Mouse (Mus musculus): ENCODE results near the gene Fgf11.

The Fgf11 gene

DNA sequence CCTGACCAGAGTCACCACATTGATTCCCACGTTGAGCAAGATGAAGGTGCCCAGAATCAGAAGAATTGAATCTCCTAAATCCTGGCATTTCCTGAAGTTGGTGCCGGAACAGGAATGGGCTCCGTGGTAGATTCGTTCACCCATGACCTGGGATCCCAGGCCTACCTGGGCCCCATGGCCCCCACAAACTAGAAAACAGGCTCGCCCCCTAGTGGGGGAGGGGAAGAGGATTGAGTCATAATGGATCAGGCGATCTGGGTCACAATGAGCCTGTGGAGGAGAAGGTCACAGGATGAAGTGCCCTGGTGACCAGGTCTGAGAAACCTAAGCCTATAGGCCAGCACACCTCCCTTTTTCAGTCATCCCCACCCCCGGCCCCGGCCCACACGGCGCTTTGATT lies 13.5 kb upstream of the Fgf11 start, which contains the start of gene Gm39566:
Gm39566 (minus strand) TSS at position 144 of the 400 bp plus-strand sequence.
- DNase-seq, result no peak

DNA sequence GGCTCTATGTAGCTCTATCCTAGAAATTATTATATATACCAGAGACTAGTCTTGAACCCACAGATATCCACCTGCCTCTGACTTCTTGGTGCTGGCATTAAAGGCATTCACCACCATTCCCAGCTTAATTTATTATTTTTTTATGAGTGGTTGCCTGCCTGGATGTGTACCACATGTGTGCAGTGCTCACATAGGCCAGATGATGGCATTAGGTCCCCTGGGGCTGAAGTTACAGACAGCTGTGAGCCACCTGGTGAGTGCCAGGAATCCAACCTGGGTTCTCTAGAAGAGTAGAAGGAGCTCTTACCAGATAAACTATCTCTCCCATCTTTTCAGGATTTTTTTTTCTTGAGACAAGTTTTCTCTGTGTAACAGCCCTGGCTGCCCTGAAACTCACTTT lies 8.6 kb upstream of the Fgf11 start:
- no peak for DNase-seq

DNA sequence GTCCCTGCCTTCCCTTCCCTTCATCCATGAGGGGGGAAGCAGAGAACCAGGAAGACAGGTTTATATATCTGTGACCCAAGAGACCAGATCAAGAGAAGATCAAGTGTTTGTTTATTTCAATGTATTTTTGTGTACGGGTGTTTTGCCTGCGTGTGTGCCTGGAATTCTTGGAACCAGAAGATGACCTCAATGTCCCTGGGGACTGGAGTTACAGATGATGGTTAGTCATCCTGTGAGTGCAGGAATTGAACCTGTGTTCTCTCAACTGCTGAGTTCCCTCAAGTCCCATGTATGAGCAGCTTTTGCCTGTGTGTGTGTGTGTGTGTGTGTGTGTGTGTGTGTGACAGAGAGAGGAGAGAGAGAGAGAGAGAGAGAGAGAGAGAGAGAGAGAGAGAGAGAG lies 6.0 kb upstream of the Fgf11 start:
- DNase-seq, result no peak

DNA sequence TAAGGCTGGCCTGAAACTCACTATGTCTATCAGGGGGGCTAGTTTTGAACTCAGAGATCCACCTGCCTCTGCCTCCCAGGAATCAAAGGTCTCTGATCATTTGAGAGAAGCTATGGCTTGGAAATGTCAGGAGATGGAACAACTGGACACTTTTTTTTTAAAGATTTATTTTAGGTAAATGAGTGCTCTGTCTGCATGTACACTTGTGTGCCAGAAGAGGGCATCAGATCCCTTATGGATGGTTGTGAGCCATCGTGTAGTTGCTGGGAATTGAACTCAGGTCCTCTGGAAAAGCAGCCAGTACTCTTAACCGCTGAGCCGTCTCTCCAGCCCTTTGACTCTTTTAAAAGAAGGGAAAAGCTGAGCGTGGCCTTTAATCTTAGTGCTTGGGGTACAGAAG lies 4.7 kb upstream of the Fgf11 start:
- DNase-seq, result no peak

DNA sequence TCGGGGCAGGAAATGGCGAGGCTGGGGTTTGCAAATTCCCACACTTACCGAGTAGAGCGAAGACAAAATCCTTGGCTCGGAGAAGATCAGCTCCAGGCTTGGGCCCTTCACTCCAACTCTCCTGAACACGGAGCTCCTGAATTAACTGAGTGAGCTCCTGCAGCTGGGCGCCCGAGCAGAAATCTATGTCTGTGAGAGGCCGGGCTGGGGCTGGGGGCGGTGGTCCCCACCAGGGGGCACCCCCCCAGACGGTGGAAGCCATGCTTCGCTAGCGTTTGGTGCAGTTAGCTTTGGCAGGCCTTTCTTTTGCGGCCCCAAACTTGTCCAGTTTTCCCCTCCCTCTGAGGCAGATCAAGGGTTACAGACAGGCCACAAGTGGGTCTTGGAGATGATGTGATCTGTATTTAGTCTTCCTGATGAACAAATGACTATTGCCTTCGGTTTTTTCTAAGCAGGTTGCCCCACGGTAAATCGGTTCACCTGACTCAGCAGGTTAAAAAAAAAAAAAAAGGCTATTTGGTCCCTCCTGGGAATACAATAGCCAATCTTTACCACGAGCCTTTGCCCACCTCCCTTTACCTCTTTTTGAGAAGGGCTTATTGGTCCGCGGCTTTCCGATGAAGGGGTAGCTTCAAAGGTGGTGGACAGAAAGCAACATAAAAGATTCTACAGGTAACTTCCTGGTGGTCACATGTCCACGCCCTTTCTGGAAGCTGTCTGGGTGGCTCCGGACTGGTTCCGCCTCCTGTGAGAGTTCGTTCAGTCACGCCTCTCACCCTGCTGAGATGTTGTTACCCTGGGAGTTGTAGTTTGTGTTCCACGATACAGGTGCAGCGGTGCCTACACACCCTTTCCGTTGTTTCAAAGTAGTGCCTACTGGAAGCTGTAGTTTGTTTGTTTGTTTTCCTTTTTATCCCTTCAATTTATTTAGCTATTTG lies 3.6 kb upstream of the Fgf11 start, which contains the start of gene Tmem102:
Tmem102 (minus strand) TSS at position 653 of the 938 bp plus-strand sequence.
- no peak for DNase-seq

DNA sequence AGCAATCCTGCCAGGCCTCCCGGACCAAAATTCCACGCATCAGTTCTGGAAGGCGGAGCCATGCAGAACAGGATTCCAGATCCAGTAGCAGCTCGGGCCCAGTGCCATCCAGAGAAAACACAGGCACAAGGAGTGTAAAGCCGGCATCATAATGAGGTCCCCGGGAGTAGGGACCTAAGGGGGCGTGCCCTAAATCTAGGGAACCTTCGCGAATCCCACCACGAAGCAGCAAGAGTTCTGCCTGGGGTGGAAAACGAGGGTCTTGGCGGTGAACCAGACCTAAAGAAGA lies 2.9 kb upstream of the Fgf11 start:
- DNase-seq, result no peak

DNA sequence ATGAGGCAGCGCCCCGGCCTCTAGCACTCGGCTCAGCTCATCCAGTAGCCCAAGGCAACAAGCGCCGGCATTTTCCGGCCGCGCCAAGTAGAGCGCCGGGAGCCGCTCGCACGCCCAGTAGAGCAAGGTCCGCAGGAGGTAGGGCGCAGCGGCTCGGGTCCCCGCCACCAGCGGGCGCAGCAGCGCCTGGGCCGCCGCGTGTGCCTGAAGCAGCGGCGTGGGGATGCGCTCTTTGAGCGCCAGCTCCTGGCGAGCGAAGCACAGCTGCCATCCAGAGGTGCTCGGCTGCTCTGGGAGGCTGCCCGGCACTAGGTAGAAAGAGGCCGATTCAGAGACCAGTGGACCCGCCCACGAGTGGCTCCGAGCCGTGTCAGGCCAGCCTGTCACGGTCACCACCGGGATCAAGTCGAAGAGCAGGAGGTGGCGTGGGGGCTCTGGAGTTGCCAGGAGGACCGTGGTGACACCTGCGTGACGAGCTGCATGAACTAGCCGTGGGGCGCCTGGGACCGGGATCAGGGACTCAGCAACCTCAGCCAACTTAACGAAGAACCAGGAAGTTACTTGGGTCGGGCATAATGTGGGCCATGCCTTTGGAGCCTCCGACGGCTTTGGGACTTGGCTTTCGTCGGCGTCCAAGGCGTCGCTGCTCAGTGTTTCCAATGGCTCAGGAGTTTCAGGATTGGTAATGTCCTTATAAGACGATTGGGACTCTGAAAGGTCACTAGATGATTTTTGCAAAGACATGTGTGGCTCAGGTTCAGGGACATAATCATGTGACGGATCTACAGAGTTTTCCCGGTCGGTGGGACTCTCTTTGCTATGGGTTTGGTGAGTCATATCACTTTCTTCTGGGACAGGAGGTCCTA lies 2.4 kb upstream of the Fgf11 start:
- peak; percentile 62 for DNase-seq

DNA sequence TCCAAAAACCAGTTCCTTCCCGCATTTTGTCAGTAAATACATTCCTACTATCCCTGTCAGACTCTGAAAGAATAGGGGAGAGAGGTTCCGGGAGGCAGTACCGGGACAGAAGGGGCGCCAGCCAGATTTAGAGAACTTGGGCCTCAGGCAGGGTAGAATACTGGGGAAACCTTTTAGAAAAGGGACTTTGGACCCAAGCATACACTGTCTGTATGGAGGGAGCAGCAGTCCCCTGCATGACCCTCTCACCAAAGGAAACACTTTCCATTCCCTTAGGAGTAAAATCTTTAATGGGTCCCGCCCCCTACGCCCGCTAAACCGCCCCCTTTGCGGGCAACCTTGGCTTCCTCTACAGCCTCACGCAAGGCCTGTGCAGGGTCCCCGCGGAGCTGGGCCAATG lies 1.7 kb upstream of the Fgf11 start:
- DNase-seq, result no peak

DNA sequence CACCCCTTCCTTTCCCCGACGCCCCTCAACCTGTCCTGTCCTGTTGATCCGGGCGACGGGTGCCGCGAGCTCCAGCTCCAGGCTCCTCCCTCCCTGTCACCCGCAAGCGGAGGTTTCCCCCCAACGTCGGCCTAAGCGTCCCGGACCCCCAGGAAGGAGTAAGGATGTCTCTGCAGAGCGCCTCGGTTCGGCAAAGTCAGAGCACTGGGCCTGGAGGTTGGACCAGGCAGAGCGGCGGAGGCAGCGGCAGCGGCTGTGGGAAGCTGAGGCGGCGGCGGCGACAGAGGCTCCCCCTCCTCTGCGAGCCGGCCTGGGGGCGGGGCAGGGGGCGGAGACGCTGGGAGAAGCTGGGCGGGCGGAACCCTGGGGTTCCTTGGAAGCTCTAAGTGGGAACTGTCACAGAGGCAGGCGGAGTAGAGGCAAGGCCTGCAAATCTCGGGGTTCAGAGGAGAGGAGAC lies 1.0 kb upstream of the Fgf11 start:
- peak; percentile 81 for DNase-seq

DNA sequence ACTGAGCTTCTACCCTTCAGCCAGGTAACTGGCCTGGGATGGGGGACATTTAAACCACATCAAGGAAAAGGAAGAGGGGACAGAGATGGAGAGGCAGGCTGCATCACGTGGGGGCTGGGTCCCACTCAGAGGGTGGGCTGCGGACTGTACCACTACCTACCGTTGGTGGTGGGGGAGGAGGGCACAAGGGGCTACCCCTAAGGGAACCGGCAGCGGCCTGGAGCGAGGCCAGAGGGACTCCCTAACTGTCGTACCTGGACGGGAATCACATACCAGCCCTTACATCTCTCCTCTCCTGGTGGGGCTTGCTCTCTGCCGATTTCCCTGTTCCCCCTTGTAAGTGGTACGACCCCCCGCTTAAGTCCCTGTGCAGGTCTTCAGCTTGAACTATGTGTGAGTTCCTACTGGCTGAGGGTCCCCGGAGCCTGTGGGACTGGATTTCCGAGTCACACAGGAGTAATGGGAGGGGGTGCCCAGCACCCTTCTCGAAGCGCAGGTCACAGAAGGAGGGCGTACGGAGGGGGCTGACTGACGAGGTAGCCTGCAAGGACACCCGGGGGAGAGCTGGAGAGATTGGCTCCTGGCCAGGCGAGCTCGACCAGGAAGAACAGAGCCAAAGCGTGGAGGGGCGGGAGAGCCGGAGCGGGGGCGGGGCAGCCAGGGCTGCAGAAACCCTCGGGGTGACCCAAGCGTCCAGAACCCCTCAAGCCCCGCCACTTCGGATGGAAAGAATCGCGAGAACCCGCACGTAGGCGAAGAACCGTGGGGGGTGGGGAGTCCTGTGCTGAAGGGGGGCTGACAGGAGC lies 1.1 kb downstream of the Fgf11 start:
- DNase-seq, result peak; percentile 84

DNA sequence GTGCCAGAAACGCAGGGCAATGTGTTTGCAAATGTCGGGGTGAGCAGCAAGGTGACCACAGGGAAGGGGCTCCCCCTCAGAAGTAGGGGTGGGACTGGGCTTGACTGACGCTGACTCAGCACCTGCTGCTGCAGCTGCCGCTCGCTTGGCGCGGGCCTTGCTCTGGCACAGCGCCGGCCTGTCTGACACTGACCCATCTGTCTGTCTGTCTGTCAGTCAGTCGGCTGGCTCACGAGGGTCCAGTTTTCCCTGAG lies 1.6 kb downstream of the Fgf11 start:
- DNase-seq, result peak; percentile 74

DNA sequence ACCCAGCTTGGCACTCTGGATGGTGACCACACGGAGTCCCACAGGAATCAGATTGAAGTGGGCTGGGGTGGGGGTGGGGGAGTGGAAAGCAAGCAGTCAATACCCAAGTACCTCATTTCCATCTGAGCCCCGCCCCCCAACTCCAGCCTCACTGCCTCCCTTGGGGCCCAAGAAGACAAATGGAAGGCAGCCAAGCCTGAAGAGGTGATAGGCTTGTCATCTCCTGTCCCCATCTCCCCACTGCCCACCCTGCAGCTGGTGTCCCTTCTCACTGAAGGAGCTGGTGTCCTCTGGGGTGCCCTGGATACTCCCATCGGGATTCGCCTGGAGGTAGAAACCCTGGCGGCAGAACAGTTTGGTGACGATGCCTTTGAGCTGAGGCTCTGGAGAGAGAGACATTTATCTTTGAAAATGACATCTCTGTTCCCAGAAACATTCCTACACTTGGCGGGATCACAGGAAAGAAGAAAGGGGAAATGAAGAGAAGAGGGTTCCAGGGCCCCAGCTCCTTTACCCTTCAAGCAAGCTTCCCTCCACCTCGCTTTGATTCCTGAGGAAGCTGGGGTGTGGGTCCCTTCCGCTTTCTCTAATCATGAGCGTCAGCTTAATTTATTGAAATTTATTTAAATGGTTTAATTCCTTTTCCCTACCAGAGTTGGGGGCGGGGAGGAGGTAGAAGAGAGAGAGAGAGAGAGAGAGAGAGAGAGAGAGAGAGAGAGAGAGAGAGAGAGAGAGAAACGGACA lies 2.1 kb downstream of the Fgf11 start:
- DNase-seq, result no peak

DNA sequence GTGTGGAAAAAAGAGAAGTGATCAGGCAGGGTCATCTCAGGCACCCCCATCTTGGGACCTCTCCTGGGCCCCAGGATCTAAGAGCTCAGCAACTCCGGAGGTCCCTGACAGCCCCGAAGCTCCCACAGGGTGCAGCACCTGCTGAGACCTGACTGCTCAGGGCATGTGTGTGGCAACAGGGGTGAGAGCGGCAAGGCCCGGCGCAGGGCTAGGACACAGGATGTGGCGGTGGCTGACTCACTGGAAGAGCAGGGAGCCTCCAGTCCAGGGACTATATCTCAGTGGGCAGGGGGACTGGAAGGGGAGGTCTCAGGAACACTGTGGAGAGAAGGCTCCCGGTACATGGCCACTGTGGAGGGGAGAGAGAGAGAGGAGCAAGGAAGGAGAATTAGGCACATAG lies 3.7 kb downstream of the Fgf11 start:
- DNase-seq, result no peak

DNA sequence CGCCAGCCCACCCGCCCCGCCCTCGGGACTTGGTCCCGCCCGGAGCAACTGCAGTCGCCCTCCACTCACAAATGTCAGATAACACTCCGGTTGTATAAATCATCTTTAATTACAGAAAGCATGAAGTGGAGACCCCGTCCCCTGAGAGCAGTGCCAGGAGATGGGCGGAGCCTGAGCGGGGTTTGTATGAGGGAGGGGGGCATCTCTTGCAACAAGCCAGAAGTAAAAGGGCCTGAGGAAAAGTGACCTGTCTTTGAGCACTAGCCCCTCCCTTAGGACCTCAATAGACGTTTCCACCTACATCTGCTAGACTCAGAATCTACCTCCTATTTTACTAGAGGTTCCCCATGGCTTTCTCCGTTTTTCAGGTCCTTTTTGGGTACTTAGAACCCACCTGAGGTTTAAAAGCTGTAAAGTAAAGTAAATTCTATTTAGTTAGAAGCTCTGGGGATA lies 5.6 kb downstream of the Fgf11 start:
- no peak for DNase-seq

DNA sequence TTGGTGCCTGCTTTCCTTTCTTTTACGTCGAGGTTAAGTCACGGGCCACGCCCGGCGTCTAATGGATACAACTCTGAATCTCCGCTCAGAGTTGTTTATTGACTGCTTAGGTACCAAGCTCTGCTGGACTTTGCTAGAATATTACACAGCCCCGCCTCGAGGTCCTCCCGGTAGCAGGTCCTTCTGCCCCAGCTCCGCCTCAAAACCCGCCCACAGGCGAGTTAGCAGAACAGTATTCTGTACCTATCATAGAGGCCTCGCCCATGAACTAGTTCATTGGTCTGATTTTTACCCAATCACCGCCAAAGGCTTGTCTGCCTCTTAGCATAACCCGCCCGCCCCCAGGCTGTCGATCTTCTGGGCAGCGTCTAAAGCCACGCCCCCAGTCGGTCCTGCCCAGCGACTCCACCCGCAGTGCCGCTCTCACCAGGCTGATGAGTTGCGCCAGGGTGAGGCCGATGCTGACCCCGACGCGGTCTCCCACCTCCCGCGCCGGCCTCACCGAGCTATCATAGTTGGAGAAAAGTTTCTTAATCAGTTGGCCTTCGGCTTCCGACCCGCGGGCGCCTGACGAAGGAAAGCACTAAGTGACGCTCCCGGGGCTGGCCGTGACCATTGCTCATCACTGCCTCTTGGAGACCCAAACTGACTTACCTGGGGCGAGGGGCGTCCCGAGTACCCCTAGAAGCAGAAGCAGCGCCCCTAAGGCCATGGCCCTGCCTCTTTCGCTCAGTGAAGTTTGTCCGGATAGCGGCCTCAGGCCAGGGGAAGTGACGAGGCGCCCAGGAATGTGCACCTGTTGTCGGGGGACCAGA lies 6.3 kb downstream of the Fgf11 start, which contains the start of gene Chrnb1:
Chrnb1 (minus strand) TSS at position 776 of the 815 bp plus-strand sequence.
- peak; percentile 79 for DNase-seq

DNA sequence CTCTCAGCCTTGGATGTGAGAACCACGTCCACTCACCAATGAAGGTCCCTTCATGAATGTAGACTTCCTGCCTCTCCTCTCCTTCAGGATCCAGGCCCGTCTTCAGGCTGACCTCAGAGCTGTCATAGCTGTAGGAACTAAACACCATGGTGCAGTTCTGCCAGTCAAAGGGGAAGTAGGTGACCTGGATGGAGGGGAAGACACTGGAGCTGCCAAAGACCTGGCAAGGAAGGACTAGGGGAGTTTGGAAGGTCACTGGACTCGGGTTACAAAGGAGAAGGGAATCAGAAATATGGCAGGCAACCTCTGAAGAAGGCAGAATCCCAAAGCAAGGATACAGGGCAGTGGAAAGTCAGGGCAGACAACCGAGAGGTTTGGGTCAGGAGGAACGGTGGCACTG lies 8.2 kb downstream of the Fgf11 start:
- no peak for DNase-seq

DNA sequence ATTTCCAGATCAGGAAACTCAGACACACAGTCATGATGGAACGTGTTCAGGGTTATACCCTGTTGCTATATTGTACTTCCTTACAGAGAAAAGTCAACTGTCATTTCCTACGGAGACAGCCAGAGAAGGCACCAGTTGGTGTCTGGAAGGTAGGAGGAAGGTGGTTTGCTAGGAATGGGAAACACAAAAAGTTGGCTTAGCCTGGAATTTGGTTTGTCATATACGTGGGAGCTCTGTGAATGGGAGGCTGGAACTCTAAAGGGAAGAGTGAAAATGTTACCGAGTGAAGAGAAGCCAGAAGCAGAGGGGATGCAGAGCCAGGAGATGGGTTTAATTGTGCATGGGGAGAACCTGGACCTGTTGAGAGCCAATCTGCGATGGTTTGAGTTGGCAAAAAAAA lies 10.2 kb downstream of the Fgf11 start:
- no peak for DNase-seq

DNA sequence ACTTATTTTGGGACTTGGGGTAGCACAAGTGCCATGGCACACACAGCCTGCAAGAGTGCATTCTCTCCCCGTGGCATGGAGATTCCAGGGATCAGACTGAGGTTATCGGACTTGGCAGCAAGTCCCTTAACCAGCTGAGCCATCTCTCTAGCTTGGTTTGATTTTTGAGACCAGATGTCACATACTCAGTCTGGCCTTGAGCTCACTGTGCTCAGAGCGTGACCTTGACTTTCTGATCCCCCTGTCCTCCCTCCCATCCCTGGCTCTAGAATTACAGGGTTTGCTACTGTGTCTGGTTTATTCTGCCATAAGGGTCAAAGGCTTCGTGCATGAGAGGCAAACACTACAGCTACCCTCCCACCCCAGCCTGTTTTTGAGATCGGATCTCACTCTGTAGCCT lies 12.2 kb downstream of the Fgf11 start:
- DNase-seq, result no peak

DNA sequence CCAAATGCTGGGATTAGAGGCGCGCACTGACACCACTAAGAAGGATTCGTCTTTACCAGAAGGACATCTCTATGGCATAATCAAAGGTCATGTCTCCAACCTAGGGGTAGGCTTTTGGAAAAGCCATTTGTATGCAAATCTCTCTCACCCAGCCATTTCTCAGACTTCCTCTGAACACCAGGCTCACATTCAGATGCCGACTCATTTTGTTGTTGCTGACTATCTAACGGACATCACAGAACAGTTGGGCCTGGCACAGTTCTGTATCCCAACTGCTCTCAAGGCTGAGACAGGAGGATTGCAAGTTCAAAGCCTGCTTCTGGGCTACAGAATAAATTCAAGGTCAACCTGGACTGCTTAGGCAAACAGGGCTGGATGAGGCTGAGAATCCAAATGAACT lies 14.4 kb downstream of the Fgf11 start:
- no peak for DNase-seq

DNA sequence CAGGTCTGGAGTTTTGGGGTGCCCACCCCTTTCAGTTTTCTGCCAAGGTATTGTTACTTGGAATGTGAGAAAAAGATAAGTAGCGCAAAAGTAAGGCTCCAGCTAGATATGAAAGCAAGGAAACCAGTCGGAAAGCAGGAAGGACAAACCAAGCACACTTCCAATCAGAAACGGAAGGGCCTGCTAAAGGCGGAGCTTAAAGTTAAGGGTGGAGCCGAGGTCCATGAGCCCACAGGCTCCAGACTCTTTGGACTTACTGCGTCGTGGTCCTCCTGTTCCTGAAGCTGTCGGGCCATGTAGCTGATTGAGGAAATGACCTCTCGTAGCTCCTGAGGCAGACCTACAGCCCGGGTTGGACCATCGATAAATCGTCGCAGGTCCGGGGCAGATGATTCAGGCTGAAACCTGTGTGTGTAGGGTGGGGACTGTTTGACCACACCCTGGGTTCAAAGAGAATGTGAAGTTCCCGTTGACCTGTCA lies 16.8 kb downstream of the Fgf11 start:
- no peak for DNase-seq

DNA sequence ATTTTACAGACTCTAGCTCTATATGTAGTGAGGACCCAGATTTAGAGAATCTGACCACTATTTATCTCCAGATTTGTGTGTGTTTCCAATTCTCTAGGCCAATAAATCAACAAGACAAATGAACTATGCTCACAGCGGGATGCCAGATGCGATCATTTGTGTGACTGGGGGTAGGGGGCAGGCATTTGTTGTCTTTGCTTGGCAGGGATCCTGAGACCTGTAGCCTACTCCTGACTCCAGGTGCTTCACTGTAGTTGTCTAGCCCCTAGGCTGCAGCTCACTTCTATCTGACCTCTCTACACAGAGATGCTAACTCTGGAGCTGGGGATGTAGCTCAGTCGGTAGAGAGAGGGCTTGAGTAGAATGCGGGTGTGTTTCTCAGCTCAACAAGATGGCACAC lies 19.8 kb downstream of the Fgf11 start:
- DNase-seq, result no peak
